Mouse (Mus musculus) liver, adult 2 months (tissue): Measurements from ENCODE around the gene Fam163b. TPM values are rescaled to one million over a fixed set of nuclear protein-coding genes. Genes with fewer than 3 reads are reported as not detected.

Experiments used
- DNase-seq: peaks from one replicate; pipeline ENCODE4 v3.0.0-alpha.2; 2011; ENCODE audit warnings: low read depth, low spot score; ENCODE audit errors: extremely low read depth
- H3K27ac ChIP-seq: fragments of 200-500 bp; replicated peaks from 2 replicates; pipeline ENCODE4 v1.5.1; 2012; ENCODE audit warnings: low read depth, mild to moderate bottlenecking, control low read depth, inconsistent platforms, low read length; ENCODE audit not compliant: insufficient read depth
- H3K27me3 ChIP-seq: fragments of 200-500 bp; 2 replicates; pipeline ENCODE4 v1.6.1; 2012; ENCODE audit warnings: mild to moderate bottlenecking, moderate library complexity, low read length, inconsistent platforms; ENCODE audit not compliant: control insufficient read depth, insufficient read depth
- H3K36me3 ChIP-seq: fragments of 200-500 bp; 2 replicates; pipeline ENCODE4 v1.6.1; 2012; ENCODE audit warnings: low read length, inconsistent platforms; ENCODE audit not compliant: control insufficient read depth, insufficient read depth
- H3K4me1 ChIP-seq: fragments of 200-500 bp; 2 replicates; pipeline ENCODE4 v1.6.1; 2011; ENCODE audit warnings: low read length; ENCODE audit not compliant: control insufficient read depth, insufficient read depth
- H3K4me3 ChIP-seq: fragments of 200-500 bp; 2 replicates; pipeline ENCODE4 v1.5.1; 2011; ENCODE audit warnings: low read depth, mild to moderate bottlenecking, control low read depth, low read length, moderate library complexity; ENCODE audit not compliant: insufficient read depth
- H3K79me2 ChIP-seq: fragments of 200-500 bp; 2 replicates; pipeline ENCODE4 v1.6.1; 2012; ENCODE audit warnings: inconsistent platforms, mild to moderate bottlenecking, low read length, moderate library complexity; ENCODE audit not compliant: control insufficient read depth, insufficient read depth
- H3K9ac ChIP-seq: fragments of 200-500 bp; 2 replicates; pipeline ENCODE4 v1.6.1; 2012; ENCODE audit warnings: low read depth, mild to moderate bottlenecking, control low read depth, inconsistent platforms, low read length
- CTCF ChIP-seq: fragments of 200-500 bp; IDR thresholded peaks from 2 replicates; pipeline ENCODE4 v1.5.1; 2011; ENCODE audit warnings: low read depth, low read length, control low read depth
- POLR2A ChIP-seq: fragments of 200-500 bp; IDR thresholded peaks from 2 replicates; pipeline ENCODE4 v1.6.1; 2011; ENCODE audit warnings: low read length, control low read depth; ENCODE audit not compliant: insufficient read depth; ENCODE audit errors: extremely low read depth
- WGBS: fragments of 180-500 bp; shearing (Covaris S2); methylation state at CpG from one replicate; pipeline ENCODE4 v1.1.7; 2018; 5-methylcytosine and 5-hydroxymethylcytosine counted together
- polyA plus RNA-seq: library from polyadenylated mRNA; depleted of rRNA; stranded (reverse); fragments of >200 nt; gene quantifications from 2 replicates; pipeline ENCODE4 v1.2.3, GENCODE M21; 2012
- total RNA-seq: library from RNA; depleted of rRNA; stranded (reverse); fragments of >200 nt; gene quantifications from 2 replicates; pipeline ENCODE4 v1.2.3, GENCODE M21; 2014

Gene Fam163b
- total and polyA plus RNA-seq, 2 experiments: not detected

GRCm38 (mm10) chr2:27119766-27120165 is 22.5 kb downstream of the Fam163b start:
- WGBS: 85% methylated on average over 2 of the region's 2 CpGs
- H3K27me3 ChIP-seq: no peaks in the 10 kb centered on the region
- no peaks in the 10 kb centered on the region for H3K79me2 ChIP-seq
- TF ChIP-seq POLR2A (no peak), CTCF (no peak)
- DNase-seq: no peak
- no peak overlapping the region for H3K27ac ChIP-seq
- no peak overlapping the region for H3K4me3 ChIP-seq
- H3K36me3 ChIP-seq: no peaks in the 10 kb centered on the region
- no peak overlapping the region for H3K9ac ChIP-seq
- no peaks in the 10 kb centered on the region for H3K4me1 ChIP-seq

- Histone ChIP-seq H3K36me3 (no peaks in the 10 kb centered on the region), H3K79me2 (no peaks in the 10 kb centered on the region), H3K4me3 (no peak overlapping the region), H3K27me3 (no peaks in the 10 kb centered on the region), H3K4me1 (no peaks in the 10 kb centered on the region), H3K9ac (no peak overlapping the region), H3K27ac (no peak overlapping the region)
- WGBS: 17% methylated on average over 4 of the region's 4 CpGs
- TF ChIP-seq CTCF (no peak), POLR2A (no peak)
- no peak for DNase-seq
These were observed 23.8 kb downstream of the Fam163b start for GRCm38 (mm10) chr2:27118452-27118851.

GRCm38 (mm10) chr2:27114169-27114568 is 28.1 kb downstream of the Fam163b start:
- Histone ChIP-seq H3K27me3 (no peaks in the 10 kb centered on the region), H3K27ac (no peak overlapping the region), H3K36me3 (no peaks in the 10 kb centered on the region), H3K4me1 (no peaks in the 10 kb centered on the region), H3K9ac (no peak overlapping the region), H3K79me2 (no peaks in the 10 kb centered on the region), H3K4me3 (no peak overlapping the region)
- TF ChIP-seq CTCF (no peak), POLR2A (no peak)
- no peak for DNase-seq
- WGBS: 89% methylated on average over 10 of the region's 10 CpGs

GRCm38 (mm10) chr2:27112585-27112984 is 29.7 kb downstream of the Fam163b start:
- WGBS: 74% methylated on average over 20 of the region's 20 CpGs

GRCm38 (mm10) chr2:27109052-27109451 is 33.2 kb downstream of the Fam163b start:
- no peaks in the 10 kb centered on the region for H3K27me3 ChIP-seq
- H3K4me3 ChIP-seq: no peak overlapping the region
- H3K36me3 ChIP-seq: no peaks in the 10 kb centered on the region
- no peaks in the 10 kb centered on the region for H3K4me1 ChIP-seq
- H3K27ac ChIP-seq: no peak overlapping the region
- H3K9ac ChIP-seq: no peak overlapping the region
- 89% methylated on average over 5 of the region's 5 CpGs for whole genome bisulfite sequencing
- no peaks in the 10 kb centered on the region for H3K79me2 ChIP-seq
- TF ChIP-seq CTCF (no peak), POLR2A (no peak)
- no peak for DNase-seq

More at GRCm38 (mm10) chr2:27112585-27112984, 29.7 kb downstream of the Fam163b start:
- Histone ChIP-seq H3K79me2 (no peaks in the 10 kb centered on the region), H3K4me1 (no peaks in the 10 kb centered on the region), H3K27ac (no peak overlapping the region), H3K27me3 (no peaks in the 10 kb centered on the region), H3K4me3 (no peak overlapping the region), H3K9ac (no peak overlapping the region), H3K36me3 (no peaks in the 10 kb centered on the region)
- TF ChIP-seq CTCF: no peak
- TF ChIP-seq POLR2A: no peak
- no peak for DNase-seq

GRCm38 (mm10) chr2:27108144-27108543 is 34.1 kb downstream of the Fam163b start:
- Histone ChIP-seq H3K4me1 (no peaks in the 10 kb centered on the region), H3K79me2 (no peaks in the 10 kb centered on the region), H3K27me3 (no peaks in the 10 kb centered on the region), H3K36me3 (no peaks in the 10 kb centered on the region), H3K9ac (no peak overlapping the region), H3K27ac (no peak overlapping the region), H3K4me3 (no peak overlapping the region)
- TF ChIP-seq CTCF (no peak), POLR2A (no peak)
- DNase-seq: no peak
- WGBS: 72% methylated on average over 2 of the region's 2 CpGs
